Mouse (Mus musculus): Measurements from ENCODE around the gene Sae1. TPM values are rescaled to one million over a fixed set of nuclear protein-coding genes. Genes with fewer than 3 reads are reported as not detected.

Gene Sae1
- polyA plus RNA-seq, 1 experiment = 256 TPM

- no peak for TF ChIP-seq CTCF (IDR thresholded peaks at IDR 0.05; ENCODE audit: low read depth, low read length)
- TF ChIP-seq EP300 (IDR thresholded peaks at IDR 0.05; ENCODE audit: insufficient read depth, low read depth, low read length) = no peak
- no peak for TF ChIP-seq POLR2A (IDR thresholded peaks at IDR 0.05; ENCODE audit: insufficient read depth, low read length)
- Histone ChIP-seq H3K27ac (ENCODE audit: insufficient read depth, low read length) (no peak overlapping the region), H3K27me3 (ENCODE audit: control insufficient read depth, insufficient read depth, low read length, poor library complexity, severe bottlenecking) (no peaks in the 10 kb centered on the region), H3K9ac (ENCODE audit: low read depth, poor library complexity, severe bottlenecking) (no peak overlapping the region), H3K9me3 (replicated peaks; ENCODE audit: control insufficient read depth, insufficient read depth, low read length, poor library complexity, severe bottlenecking) (no peaks in the 10 kb centered on the region), H3K36me3 (ENCODE audit: control insufficient read depth, insufficient read depth, low read length, poor library complexity, severe bottlenecking) (peaks cover 14% of the 10 kb centered on the region), H3K4me1 (ENCODE audit: control insufficient read depth, insufficient read depth, low read length) (peaks cover 2% of the 10 kb centered on the region), H3K4me3 (ENCODE audit: low read depth, low read length) (no peak overlapping the region)
Observed at GRCm38 (mm10) chr7:16282334-16282733, 105.3 kb downstream of the Sae1 start.

GRCm38 (mm10) chr7:16280721-16281120 is 106.9 kb downstream of the Sae1 start:
- Histone ChIP-seq H3K9me3 (replicated peaks; ENCODE audit: control insufficient read depth, insufficient read depth, low read length, poor library complexity, severe bottlenecking) (no peaks in the 10 kb centered on the region), H3K27ac (ENCODE audit: insufficient read depth, low read length) (no peak overlapping the region), H3K9ac (ENCODE audit: low read depth, poor library complexity, severe bottlenecking) (0 out of 2 replicates have a peak overlapping the region, but pooled peaks have one; percentile 15), H3K4me1 (ENCODE audit: control insufficient read depth, insufficient read depth, low read length) (peaks cover 2% of the 10 kb centered on the region), H3K36me3 (ENCODE audit: control insufficient read depth, insufficient read depth, low read length, poor library complexity, severe bottlenecking) (peaks cover 17% of the 10 kb centered on the region), H3K27me3 (ENCODE audit: control insufficient read depth, insufficient read depth, low read length, poor library complexity, severe bottlenecking) (no peaks in the 10 kb centered on the region), H3K4me3 (ENCODE audit: low read depth, low read length) (no peak overlapping the region)
- no peak for TF ChIP-seq EP300 (IDR thresholded peaks at IDR 0.05; ENCODE audit: insufficient read depth, low read depth, low read length)
- TF ChIP-seq POLR2A (IDR thresholded peaks at IDR 0.05; ENCODE audit: insufficient read depth, low read length) = no peak
- TF ChIP-seq CTCF (IDR thresholded peaks at IDR 0.05; ENCODE audit: low read depth, low read length) = no peak

DNA sequence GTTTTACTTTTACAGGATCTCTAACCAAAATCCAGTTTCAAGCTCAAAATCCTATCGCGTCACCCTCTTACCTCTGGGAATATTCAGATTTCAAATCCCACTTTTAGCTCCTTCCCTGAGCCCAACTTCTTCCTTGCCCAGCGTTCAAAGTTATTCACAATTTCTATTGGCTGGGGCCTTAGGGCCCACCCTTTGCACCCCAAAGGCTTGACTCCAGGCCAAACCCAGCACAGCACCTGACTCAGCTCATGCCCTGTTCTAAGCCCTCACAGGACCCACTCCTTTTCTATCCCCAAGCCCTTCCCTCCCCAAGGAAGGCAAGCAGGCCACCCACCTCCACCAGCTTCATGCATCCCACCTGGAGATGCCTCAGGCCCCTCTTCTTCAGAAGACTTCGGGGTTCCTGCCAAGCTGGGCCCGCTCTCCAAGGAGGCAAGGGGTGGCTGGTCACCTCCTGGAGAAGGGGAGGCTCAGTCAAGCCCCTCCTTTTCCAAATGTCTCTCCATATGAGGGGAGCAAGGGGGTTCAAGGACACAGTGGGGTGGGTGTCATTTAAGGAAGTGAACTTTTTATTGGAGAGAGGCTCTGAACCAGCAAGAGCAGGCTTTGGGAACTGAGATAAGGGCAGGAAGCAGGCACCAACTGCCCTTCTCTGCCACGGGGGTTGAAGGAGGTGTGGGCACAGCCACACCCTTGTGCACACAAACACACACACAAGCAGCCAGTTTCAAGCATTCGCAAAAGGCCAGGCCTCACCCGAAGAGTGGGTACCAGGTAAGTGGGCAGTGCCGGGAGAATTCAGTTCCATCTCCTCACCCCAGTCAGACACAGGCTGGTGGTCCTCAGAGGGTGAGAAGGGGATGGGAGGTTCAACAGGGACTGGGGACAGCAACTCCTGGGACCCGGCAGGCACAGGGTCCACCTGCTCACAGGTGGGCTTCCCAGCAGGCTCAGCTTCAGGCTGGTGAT is 112.4 kb downstream of the Sae1 start:
- 0 out of 2 replicates have a peak, but pooled peaks cover 3% of the 10 kb centered on the region for H3K36me3 ChIP-seq (ENCODE audit: control insufficient read depth, insufficient read depth, low read length, poor library complexity, severe bottlenecking)

GRCm38 (mm10) chr7:16273766-16274140 is 113.9 kb downstream of the Sae1 start:
- Histone ChIP-seq H3K36me3 (ENCODE audit: control insufficient read depth, insufficient read depth, low read length, poor library complexity, severe bottlenecking) (0 out of 2 replicates have a peak, but pooled peaks cover 3% of the 10 kb centered on the region), H3K27me3 (ENCODE audit: control insufficient read depth, insufficient read depth, low read length, poor library complexity, severe bottlenecking) (no peaks in the 10 kb centered on the region), H3K9me3 (replicated peaks; ENCODE audit: control insufficient read depth, insufficient read depth, low read length, poor library complexity, severe bottlenecking) (no peaks in the 10 kb centered on the region), H3K9ac (ENCODE audit: low read depth, poor library complexity, severe bottlenecking) (peak overlapping the region; percentile 0; the same call in 1 of the 2 replicates), H3K4me3 (ENCODE audit: low read depth, low read length) (peak overlapping the region; percentile 86), H3K27ac (ENCODE audit: insufficient read depth, low read length) (no peak overlapping the region), H3K4me1 (ENCODE audit: control insufficient read depth, insufficient read depth, low read length) (no peaks in the 10 kb centered on the region)
- peak; percentile 76 for TF ChIP-seq POLR2A (IDR thresholded peaks at IDR 0.05; ENCODE audit: insufficient read depth, low read length)
- TF ChIP-seq CTCF (IDR thresholded peaks at IDR 0.05; ENCODE audit: low read depth, low read length) = no peak

More for the DNA sequence above, 112.4 kb downstream of the Sae1 start:
- no peaks in the 10 kb centered on the region for H3K4me1 ChIP-seq (ENCODE audit: control insufficient read depth, insufficient read depth, low read length)
- no peak overlapping the region for H3K4me3 ChIP-seq (ENCODE audit: low read depth, low read length)
- no peaks in the 10 kb centered on the region for H3K27me3 ChIP-seq (ENCODE audit: control insufficient read depth, insufficient read depth, low read length, poor library complexity, severe bottlenecking)
- H3K9me3 ChIP-seq (replicated peaks; ENCODE audit: control insufficient read depth, insufficient read depth, low read length, poor library complexity, severe bottlenecking) = no peaks in the 10 kb centered on the region
- TF ChIP-seq CTCF (IDR thresholded peaks at IDR 0.05; ENCODE audit: low read depth, low read length) (no peak), EP300 (IDR thresholded peaks at IDR 0.05; ENCODE audit: insufficient read depth, low read depth, low read length) (no peak), POLR2A (IDR thresholded peaks at IDR 0.05; ENCODE audit: insufficient read depth, low read length) (no peak)
- no peak overlapping the region for H3K27ac ChIP-seq (ENCODE audit: insufficient read depth, low read length)
- H3K9ac ChIP-seq (ENCODE audit: low read depth, poor library complexity, severe bottlenecking) = no peak overlapping the region

DNA sequence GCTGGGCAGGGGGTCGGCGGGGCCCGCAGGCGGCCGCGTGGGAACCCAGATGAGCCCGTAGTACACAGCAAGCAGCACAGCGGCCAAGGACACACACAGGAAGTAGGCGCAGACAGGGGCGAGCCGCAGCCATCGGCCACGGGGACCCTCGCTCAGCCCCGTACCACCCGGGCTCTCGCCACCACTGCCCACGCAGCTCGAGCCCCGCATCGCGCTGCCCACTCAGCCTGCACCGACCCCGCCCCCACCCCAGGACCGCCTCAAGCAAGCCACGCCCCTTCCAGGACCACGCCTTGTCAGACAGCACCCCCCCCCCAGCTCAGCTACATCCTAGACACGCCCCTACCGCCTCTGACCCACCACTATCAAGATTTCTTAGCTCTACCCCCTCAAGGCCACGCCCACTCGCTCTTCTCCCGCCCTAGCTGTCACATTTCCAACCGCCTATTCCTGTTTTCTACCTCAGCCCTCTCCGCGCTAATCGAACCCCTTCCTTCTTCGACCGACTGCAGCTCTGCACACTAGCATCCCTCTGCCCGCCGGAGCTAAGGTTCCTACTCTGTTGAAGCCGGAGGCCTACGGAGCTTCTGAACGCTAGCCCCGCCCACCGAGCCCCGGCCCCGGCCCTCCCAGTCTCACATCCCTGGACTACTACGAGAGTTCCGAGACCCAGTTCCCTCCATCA is 114.4 kb downstream of the Sae1 start, which contains the start of gene Inafm1:
Inafm1 (minus strand) TSS at position 537 of the 685 bp plus-strand sequence.
- Histone ChIP-seq H3K4me3 (ENCODE audit: low read depth, low read length) (peak within 1 kb of the TSS; percentile 86), H3K9ac (ENCODE audit: low read depth, poor library complexity, severe bottlenecking) (peak within 1 kb of the TSS; percentile 61), H3K27me3 (ENCODE audit: control insufficient read depth, insufficient read depth, low read length, poor library complexity, severe bottlenecking) (no peaks in the 10 kb centered on the region)

More for the DNA sequence above, 114.4 kb downstream of the Sae1 start, which contains the start of gene Inafm1:
- Histone ChIP-seq H3K36me3 (ENCODE audit: control insufficient read depth, insufficient read depth, low read length, poor library complexity, severe bottlenecking) (0 out of 2 replicates have a peak, but pooled peaks cover 3% of the 10 kb centered on the region), H3K4me1 (ENCODE audit: control insufficient read depth, insufficient read depth, low read length) (no peaks in the 10 kb centered on the region), H3K9me3 (replicated peaks; ENCODE audit: control insufficient read depth, insufficient read depth, low read length, poor library complexity, severe bottlenecking) (no peaks in the 10 kb centered on the region), H3K27ac (ENCODE audit: insufficient read depth, low read length) (0 out of 2 replicates have a peak within 1 kb of the TSS, but pooled peaks have one; percentile 30)
- TF ChIP-seq EP300 (IDR thresholded peaks at IDR 0.05; ENCODE audit: insufficient read depth, low read depth, low read length) (no peak), POLR2A (IDR thresholded peaks at IDR 0.05; ENCODE audit: insufficient read depth, low read length) (no peak), CTCF (IDR thresholded peaks at IDR 0.05; ENCODE audit: low read depth, low read length) (no peak)

Measured in ES-Bruce4 (cell line).